Mouse (Mus musculus) liver, adult 2 months (tissue): ENCODE measurements around the gene Taar8c. TPM values are rescaled to one million over a fixed set of nuclear protein-coding genes. Genes with fewer than 3 reads are reported as not detected.
"Not testable (repeated sequence)": the region's sequence is repeated elsewhere in the genome, so short reads cannot be mapped to it uniquely, and the experiment has no call there.

ENCODE experiments used
- DNase-seq: peaks from one replicate; pipeline ENCODE4 v3.0.0-alpha.2; 2011; ENCODE audit warnings: low read depth, low spot score; ENCODE audit errors: extremely low read depth
- H3K27ac ChIP-seq: fragments of 200-500 bp; replicated peaks from 2 replicates; pipeline ENCODE4 v1.5.1; 2012; ENCODE audit warnings: low read depth, mild to moderate bottlenecking, control low read depth, inconsistent platforms, low read length; ENCODE audit not compliant: insufficient read depth
- H3K27me3 ChIP-seq: fragments of 200-500 bp; 2 replicates; pipeline ENCODE4 v1.6.1; 2012; ENCODE audit warnings: mild to moderate bottlenecking, moderate library complexity, low read length, inconsistent platforms; ENCODE audit not compliant: control insufficient read depth, insufficient read depth
- H3K36me3 ChIP-seq: fragments of 200-500 bp; 2 replicates; pipeline ENCODE4 v1.6.1; 2012; ENCODE audit warnings: low read length, inconsistent platforms; ENCODE audit not compliant: control insufficient read depth, insufficient read depth
- H3K4me1 ChIP-seq: fragments of 200-500 bp; 2 replicates; pipeline ENCODE4 v1.6.1; 2011; ENCODE audit warnings: low read length; ENCODE audit not compliant: control insufficient read depth, insufficient read depth
- H3K4me3 ChIP-seq: fragments of 200-500 bp; 2 replicates; pipeline ENCODE4 v1.5.1; 2011; ENCODE audit warnings: low read depth, mild to moderate bottlenecking, control low read depth, low read length, moderate library complexity; ENCODE audit not compliant: insufficient read depth
- H3K79me2 ChIP-seq: fragments of 200-500 bp; 2 replicates; pipeline ENCODE4 v1.6.1; 2012; ENCODE audit warnings: inconsistent platforms, mild to moderate bottlenecking, low read length, moderate library complexity; ENCODE audit not compliant: control insufficient read depth, insufficient read depth
- H3K9ac ChIP-seq: fragments of 200-500 bp; 2 replicates; pipeline ENCODE4 v1.6.1; 2012; ENCODE audit warnings: low read depth, mild to moderate bottlenecking, control low read depth, inconsistent platforms, low read length
- CTCF ChIP-seq: fragments of 200-500 bp; IDR thresholded peaks from 2 replicates; pipeline ENCODE4 v1.5.1; 2011; ENCODE audit warnings: low read depth, low read length, control low read depth
- POLR2A ChIP-seq: fragments of 200-500 bp; IDR thresholded peaks from 2 replicates; pipeline ENCODE4 v1.6.1; 2011; ENCODE audit warnings: low read length, control low read depth; ENCODE audit not compliant: insufficient read depth; ENCODE audit errors: extremely low read depth
- WGBS: fragments of 180-500 bp; shearing (Covaris S2); methylation state at CpG from one replicate; pipeline ENCODE4 v1.1.7; 2018; 5-methylcytosine and 5-hydroxymethylcytosine counted together
- polyA plus RNA-seq: library from polyadenylated mRNA; depleted of rRNA; stranded (reverse); fragments of >200 nt; gene quantifications from 2 replicates; pipeline ENCODE4 v1.2.3, GENCODE M21; 2012
- total RNA-seq: library from RNA; depleted of rRNA; stranded (reverse); fragments of >200 nt; gene quantifications from 2 replicates; pipeline ENCODE4 v1.2.3, GENCODE M21; 2014

The Taar8c gene
- total and polyA plus RNA-seq, 2 experiments = not detected

DNA sequence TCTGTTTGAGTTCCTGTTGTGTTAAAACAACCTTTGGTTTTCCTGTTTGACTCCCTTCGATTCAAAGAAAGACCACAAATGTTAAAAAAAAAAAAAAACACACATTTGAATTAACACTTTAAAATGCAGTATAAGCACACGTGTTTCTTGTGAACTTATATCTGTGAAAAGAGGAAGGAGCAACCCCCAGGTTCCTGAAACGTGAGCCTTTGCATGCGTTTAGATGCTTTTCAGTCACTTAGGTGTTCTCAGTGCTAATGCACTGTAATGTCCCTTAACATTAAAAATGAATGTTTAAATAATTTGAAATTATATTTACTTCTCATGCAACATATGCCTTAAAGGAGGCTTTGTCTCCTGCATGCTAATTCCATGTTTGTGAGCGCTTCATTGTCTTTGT is 6.0 kb upstream of the Taar8c start:
- 62% methylated on average over 5 of the region's 5 CpGs for WGBS

DNA sequence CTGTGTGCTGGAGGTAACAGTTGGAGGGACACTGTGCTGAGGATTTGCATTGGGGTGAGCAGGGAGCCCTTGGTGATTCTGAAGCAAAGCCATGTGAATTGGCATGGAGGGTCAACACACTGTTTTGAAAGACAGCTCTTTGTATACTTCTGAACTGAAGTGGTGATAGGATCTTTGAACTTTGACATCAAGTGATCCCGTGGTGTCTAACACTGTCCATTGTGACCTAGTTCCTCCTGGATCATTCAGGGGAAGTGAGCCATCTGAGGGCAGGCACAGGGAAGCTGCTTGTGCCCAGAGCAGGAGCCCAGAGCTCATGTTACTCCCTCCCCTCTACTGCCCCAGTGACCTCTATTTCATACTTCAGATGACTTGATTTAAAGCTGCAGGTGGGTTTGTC is 1.6 kb upstream of the Taar8c start:
- H3K9ac ChIP-seq, H3K79me2 ChIP-seq, H3K27me3 ChIP-seq, H3K36me3 ChIP-seq, H3K4me3 ChIP-seq, H3K27ac ChIP-seq, H3K4me1 ChIP-seq: not testable (repeated sequence)
- peak; percentile 76 for DNase-seq
- WGBS = 3% methylated on average over 1 of the region's 1 CpGs

More for the DNA sequence above, 6.0 kb upstream of the Taar8c start:
- H3K79me2 ChIP-seq = no peaks in the 10 kb centered on the region
- TF ChIP-seq POLR2A (no peak), CTCF (no peak)
- DNase-seq = no peak
- H3K4me3 ChIP-seq = no peak overlapping the region
- H3K9ac ChIP-seq = no peak overlapping the region
- H3K27me3 ChIP-seq = no peaks in the 10 kb centered on the region
- peaks cover 3% of the 10 kb centered on the region; the same call in 1 of the 2 replicates for H3K4me1 ChIP-seq
- H3K27ac ChIP-seq = no peak overlapping the region
- H3K36me3 ChIP-seq = no peaks in the 10 kb centered on the region

DNA sequence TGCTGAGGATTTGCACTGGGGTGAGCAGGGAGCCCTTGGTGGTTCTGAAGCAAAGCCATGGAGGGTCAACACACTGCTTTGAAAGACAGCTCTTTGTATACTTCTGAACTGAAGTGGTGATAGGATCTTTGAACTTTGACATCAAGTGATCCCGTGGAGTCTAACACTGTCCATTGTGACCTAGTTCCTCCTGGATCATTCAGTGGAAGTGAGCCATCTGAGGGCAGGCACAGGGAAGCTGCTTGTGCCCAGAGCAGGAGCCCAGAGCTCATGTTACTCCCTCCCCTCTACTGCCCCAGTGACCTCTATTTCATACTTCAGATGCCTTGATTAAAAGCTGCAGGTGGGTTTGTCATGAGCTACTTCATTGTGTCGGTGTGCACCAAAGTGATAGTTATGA is 4.7 kb downstream of the Taar8c start:
- H3K9ac ChIP-seq, H3K27ac ChIP-seq, H3K4me3 ChIP-seq, H3K79me2 ChIP-seq, H3K27me3 ChIP-seq, H3K36me3 ChIP-seq, H3K4me1 ChIP-seq: not testable (repeated sequence)
- WGBS = 32% methylated on average over 2 of the region's 2 CpGs
- peak; percentile 87 for DNase-seq

DNA sequence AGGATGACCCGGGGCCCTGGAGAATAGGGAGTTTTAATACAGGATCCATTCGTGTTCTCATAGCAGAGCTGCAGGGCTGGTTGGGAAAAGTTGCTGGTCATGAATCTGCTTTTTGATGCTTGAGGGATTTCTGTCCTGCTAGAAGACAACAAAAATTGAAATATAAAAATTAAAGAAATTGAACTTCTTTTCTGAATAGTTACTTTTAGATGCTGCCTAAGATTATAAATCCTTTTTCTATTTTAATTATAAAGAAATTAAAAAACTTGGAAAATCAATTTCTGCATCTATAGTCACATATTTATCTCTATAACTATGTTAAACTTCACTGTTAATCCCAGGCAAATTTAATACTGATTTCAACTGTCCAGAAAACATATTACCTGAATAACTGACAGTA is 9.5 kb downstream of the Taar8c start, which contains the start of gene Taar8b:
Gene Taar8b (minus strand): TSS at position 101 of the 400 bp plus-strand sequence.
- no peak for TF ChIP-seq CTCF
- no peak for TF ChIP-seq POLR2A
- H3K4me1 ChIP-seq = peaks cover 7% of the 10 kb centered on the region; the same call in 1 of the 2 replicates
- H3K4me3 ChIP-seq = no peak within 1 kb of the TSS
- H3K27ac ChIP-seq = no peak within 1 kb of the TSS
- H3K79me2 ChIP-seq = no peaks in the 10 kb centered on the region
- no peaks in the 10 kb centered on the region for H3K36me3 ChIP-seq
- 71% methylated on average over 2 of the region's 2 CpGs for WGBS
- DNase-seq = no peak
- no peak within 1 kb of the TSS for H3K9ac ChIP-seq
- no peaks in the 10 kb centered on the region for H3K27me3 ChIP-seq

DNA sequence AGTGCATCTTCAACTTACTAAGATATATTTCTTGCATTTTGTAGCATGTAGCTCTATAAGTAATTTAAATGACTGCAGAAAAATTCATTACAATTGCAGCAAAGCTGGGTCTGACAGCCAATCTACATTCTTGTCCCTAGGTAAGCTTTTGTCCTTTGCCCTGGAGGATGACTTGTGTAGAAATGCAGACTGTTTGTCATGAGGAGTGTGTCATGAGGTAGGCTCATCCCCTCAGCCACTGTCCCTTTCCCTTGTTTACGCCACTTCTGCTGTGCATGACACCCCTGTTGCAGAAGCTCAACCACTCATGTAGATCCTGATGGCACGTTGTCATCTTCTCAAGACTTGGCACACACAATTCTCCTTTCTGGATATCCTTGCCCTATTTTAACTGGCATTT is 14.5 kb downstream of the Taar8c start:
- WGBS = 56% methylated on average over 2 of the region's 2 CpGs
- peak; percentile 41 for DNase-seq
- no peaks in the 10 kb centered on the region for H3K36me3 ChIP-seq

DNA sequence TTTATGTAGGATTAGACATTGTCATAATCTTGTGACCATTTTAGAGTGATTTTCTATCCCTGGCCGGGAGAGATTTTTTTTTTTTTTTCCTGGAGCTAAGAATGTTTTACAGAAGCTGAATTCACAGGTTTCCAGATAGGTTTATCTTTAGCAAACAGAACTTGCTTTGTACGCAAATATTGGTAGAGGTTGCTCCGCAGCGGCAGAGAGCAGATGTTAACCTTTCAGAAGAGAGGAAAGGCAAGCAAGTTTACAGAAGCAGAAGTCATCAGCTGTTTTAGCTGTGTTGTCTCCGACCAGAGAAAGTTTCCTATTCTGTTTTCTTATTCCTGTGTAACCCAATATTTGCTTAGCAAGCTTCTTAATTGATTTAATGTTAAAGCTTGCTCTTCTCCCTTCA is 15.2 kb downstream of the Taar8c start:
- Histone ChIP-seq H3K4me3 (no peak overlapping the region), H3K79me2 (no peaks in the 10 kb centered on the region), H3K4me1 (peaks cover 8% of the 10 kb centered on the region; the same call in 1 of the 2 replicates), H3K27ac (no peak overlapping the region), H3K9ac (no peak overlapping the region), H3K36me3 (no peaks in the 10 kb centered on the region), H3K27me3 (no peaks in the 10 kb centered on the region)
- TF ChIP-seq CTCF (no peak), POLR2A (no peak)
- 16% methylated on average over 5 of the region's 5 CpGs for WGBS
- DNase-seq = peak; percentile 78

More for the DNA sequence above, 14.5 kb downstream of the Taar8c start:
- H3K27me3 ChIP-seq = no peaks in the 10 kb centered on the region
- H3K9ac ChIP-seq = no peak overlapping the region
- no peak overlapping the region for H3K27ac ChIP-seq
- TF ChIP-seq POLR2A (no peak), CTCF (no peak)
- peaks cover 8% of the 10 kb centered on the region; the same call in 1 of the 2 replicates for H3K4me1 ChIP-seq
- no peak overlapping the region for H3K4me3 ChIP-seq
- no peaks in the 10 kb centered on the region for H3K79me2 ChIP-seq
